Mouse (Mus musculus) thymus, adult 2 months (tissue): Measurements from ENCODE around the gene Dgkd.

ENCODE experiments used
- CTCF ChIP-seq: fragments of 200-500 bp; IDR thresholded peaks from 2 replicates; pipeline ENCODE4 v1.5.1; 2012; ENCODE audit warnings: mild to moderate bottlenecking, control low read depth, low read length, moderate library complexity, borderline replicate concordance; ENCODE audit not compliant: control insufficient read depth, poor library complexity, insufficient read depth; ENCODE audit errors: extremely low read depth
- POLR2A ChIP-seq: fragments of 200-500 bp; IDR thresholded peaks from 2 replicates; pipeline ENCODE4 v1.6.1; 2012; ENCODE audit warnings: mild to moderate bottlenecking, low read length, control low read depth, moderate library complexity; ENCODE audit not compliant: control insufficient read depth, poor library complexity, insufficient read depth; ENCODE audit errors: extremely low read depth

DNA sequence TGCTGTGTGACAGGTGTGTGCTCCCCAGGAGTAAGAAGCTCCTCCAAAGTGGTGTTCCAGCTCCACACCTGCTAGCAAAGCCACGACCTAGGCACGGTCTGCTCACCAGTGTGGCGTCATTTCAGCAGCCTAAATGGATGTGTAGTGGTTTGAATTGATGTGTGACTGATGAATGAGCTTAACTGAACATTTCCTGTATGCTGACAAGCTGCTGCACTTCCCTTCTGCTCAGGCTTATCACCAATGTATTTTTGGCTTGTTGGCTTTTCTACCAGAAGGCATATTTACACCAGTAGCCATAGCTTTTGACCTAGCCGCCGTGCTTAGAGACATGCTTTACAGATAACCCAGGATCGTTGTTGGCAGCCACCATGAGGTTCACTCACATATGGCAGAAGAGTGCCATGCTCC lies 94.6 kb downstream of the Dgkd start:
- TF ChIP-seq POLR2A = no peak
- no peak for TF ChIP-seq CTCF
